Mouse (Mus musculus) kidney, postnatal 4 days (tissue): ENCODE results near the gene Sh3pxd2b.

Experiments
- DNase-seq, 2 experiments: peaks; one replicate each; pipeline ENCODE4 v3.0.0; 2021; ENCODE audit warnings: mixed read lengths in 2 of 2

Gene Sh3pxd2b

GRCm38 (mm10) chr11:32374027-32374589 is 26.5 kb downstream of the Sh3pxd2b start:
- DNase-seq, result no peak

DNA sequence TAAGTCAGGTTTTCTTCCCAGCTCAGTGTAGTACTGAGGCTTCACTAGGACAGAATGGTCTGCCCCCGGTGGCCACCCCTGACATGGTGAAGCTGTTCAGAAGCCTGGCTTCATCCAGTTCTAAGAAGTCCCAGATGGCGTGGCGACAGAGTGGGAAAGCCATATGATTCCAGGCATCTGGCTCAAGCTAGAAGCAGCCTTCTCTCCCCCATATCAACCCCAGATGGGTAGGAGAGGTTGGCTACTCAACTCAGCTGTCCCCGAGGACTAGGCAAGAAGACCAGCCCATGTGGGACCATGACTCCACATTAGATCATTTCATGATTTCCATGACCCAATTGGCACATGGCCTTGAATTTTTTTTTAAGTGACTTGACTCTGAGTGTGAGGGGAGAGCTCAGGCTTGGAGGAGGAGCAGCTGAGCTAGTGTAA is 27.5 kb downstream of the Sh3pxd2b start:
- DNase-seq, result peak; percentile 67 to 77

DNA sequence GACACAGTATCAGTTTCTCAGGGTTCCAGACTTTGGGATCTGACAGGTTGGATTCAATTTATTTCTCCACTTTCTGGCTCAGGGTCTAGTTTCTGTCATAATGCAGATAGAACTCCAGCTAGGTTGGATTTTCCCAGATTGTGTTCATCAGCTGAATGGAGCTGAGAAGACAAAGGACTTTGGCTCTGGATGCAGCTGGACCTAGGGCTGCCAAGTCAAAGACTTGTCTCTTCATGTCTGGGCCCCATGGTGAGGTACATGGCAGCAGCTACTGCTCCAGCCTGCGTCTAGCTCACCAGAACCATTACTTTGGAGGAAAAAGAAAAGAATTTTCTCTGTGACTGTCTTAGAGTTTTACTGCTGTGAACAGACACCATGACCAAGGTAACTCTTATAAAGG is 28.5 kb downstream of the Sh3pxd2b start:
- DNase-seq, result no peak

DNA sequence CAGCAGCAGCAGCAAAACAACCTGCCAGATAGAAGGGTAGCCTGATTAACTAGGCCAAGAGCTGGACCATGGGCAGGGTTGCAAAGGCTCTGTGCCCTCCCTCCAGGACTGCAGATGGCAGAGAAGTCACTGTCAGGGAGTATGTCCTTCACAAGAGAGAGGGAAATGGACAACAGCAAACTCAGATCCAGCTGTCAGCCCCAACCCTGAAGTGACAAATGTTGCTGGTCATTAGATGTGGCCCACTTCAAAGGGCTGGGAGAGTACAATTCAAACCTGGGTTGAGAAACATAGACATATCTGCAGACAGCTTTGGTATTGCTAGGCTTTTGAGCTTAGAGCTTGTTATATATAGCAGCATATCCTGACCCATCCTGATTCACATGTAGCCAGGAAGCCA is 32.3 kb downstream of the Sh3pxd2b start:
- no peak for DNase-seq

DNA sequence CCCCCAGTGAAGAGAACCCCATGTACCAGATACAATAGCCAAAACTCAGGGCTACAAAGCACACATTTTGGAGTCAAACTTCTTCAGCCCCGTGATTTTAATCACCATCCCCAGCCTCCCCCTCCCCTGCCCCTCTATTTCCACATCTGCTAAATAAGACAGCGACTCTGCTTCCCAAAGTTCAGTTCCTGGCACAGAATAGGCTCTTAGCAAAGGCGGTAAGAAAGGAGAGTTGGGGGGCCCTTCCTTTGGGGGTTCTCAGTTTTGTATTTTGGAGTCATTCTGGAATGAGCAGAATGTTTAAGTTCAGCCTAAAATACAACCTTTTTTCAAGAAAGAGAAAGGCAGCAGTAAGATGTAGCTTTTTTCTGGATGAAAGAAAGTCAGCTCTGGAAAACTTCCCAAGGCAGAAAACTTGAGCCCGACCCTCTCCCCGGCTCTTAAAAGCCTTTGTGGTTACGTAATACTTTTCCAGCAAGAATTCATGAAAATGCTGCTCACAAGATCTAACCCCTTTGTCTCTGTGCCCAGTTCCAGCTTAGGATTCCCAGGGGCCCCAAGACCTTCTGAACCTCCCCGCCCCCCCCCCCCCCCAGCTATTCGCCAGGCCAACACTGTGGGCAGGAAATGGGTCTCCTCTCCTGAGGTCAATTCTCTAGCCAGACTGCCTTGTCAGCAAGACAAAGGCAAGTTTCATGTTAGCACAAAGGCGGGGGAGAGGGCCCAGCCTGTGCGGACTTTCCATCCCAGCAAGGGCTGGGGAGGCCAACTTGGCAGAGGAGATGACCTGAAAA is 35.9 kb downstream of the Sh3pxd2b start:
- DNase-seq, result peak; percentile 68 to 80

GRCm38 (mm10) chr11:32384135-32384801 is 36.6 kb downstream of the Sh3pxd2b start:
- no peak for DNase-seq

DNA sequence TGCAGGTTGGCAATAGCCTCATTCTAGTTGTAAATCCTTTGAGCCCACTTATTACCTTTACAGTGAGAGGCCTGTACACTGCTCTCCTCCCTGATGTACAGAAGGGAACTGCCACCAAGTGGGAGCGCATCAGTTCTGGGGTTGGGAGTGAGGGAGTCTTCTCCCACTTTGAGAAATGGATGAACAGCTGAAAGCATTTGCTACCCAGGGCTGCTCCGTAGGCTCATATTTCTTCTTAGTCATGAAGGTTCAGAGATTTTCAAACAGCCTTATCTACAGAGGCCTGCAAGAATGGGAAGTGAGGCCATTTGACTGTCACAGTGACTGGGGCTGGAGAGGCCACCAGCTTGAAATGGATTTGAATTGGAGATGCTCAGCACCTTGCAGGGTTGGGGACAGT is 38.4 kb downstream of the Sh3pxd2b start:
- no peak for DNase-seq

GRCm38 (mm10) chr11:32388064-32388463 is 40.4 kb downstream of the Sh3pxd2b start:
- no peak for DNase-seq

DNA sequence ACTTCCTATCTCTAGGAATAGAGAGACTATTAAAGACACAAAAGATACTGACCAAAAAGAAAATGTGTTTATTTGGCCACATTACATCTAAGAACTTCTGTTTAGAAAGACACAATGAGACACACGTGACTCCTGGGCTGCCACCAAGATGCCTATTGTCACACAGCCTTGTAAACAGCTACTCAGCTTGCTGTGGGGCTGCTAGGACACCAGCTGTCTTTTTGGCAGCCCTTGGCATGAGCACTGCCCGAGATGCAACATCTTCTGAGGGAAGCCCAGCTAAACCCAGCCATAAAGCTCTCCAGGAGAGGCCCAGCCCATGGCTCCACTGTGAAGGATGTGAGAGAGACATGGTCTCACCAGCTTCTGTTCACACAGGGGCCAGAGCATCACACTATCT is 45.5 kb downstream of the Sh3pxd2b start:
- DNase-seq, result no peak

GRCm38 (mm10) chr11:32395791-32396190 is 48.2 kb downstream of the Sh3pxd2b start:
- peak in 1 of 2 experiments; percentile 24 for DNase-seq

- DNase-seq, result no peak
These were observed 50.8 kb downstream of the Sh3pxd2b start for GRCm38 (mm10) chr11:32398446-32398845.

GRCm38 (mm10) chr11:32399261-32399660 is 51.6 kb downstream of the Sh3pxd2b start:
- DNase-seq, result no peak

DNA sequence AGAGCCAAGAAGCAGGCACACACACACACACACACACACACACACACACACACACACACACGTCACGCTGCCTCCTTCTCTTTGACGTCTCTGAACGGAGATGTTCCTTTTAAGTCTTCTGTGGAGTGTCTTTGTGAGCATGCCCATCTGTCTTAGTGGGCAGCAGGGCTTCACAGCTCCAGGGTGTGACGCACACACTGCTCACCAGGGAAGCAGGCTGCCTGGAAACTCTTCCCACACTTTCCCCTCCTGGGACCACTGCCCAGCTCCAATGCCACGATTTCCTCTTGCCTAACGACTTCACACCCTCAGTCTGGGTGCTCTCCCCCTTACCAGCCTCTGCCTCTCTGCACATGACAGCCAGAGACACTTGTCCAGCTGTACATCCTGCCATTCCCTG is 55.1 kb downstream of the Sh3pxd2b start:
- DNase-seq, result no peak

- DNase-seq, result no peak
These were observed 57.1 kb downstream of the Sh3pxd2b start for GRCm38 (mm10) chr11:32404708-32405107.

DNA sequence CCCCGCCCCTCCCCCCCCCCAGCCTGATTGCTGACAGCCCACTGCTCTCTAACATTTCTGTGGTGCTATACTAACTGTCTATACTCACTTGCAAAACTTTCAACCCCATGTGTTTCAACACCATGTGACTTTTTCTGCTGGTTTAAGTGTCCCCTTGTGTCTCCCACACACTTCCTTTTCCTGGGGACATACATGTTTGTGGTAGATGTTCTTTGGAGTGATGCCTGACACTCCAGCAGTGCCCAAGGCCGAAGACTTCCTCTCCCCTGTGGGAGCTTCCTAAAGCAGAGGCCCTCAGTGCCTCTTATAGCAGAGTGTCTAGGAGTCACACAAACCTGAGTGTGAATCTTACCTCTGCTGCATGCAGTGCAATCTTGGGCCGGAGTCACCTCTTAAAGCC is 60.2 kb downstream of the Sh3pxd2b start:
- no peak for DNase-seq

- DNase-seq, result no peak
These were observed 61.4 kb downstream of the Sh3pxd2b start for GRCm38 (mm10) chr11:32409052-32409451.

DNA sequence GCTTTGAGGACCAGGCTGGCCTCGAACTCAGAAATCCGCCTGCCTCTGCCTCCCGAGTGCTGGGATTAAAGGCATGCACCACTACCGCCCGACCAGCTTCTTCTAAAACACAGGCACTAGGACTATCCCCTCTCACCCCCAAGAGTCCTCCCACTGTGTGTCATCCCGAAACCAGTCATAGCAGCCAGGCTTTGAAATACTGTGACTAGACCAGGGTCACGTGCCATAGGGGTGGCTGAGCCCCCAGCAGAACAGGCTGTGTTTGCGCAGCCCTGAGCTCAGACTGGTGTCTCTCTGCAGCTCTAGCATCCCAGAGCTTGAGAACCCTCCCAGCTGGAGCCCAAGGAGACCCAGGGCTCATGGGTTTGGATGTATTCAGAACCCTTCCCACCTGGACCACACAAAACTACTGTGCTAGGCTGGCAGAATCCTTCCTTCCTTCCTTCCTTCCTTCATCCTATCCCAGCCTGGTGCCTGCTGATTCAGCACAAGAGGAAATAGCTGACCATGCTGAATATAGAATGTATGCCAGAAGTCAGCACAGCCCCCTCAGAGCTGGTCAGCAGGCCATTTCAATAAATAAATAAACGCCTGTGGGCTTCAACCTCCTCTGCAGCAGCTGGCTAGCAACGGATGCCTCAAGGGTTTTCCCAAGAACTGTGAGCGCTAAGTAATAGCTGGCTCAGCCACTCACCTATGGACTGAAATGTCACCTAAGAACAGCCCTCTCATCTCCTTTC is 62.4 kb downstream of the Sh3pxd2b start:
- DNase-seq, result peak; percentile 34 to 52

- no peak for DNase-seq
These were observed 72.4 kb downstream of the Sh3pxd2b start for GRCm38 (mm10) chr11:32420001-32420400.

DNA sequence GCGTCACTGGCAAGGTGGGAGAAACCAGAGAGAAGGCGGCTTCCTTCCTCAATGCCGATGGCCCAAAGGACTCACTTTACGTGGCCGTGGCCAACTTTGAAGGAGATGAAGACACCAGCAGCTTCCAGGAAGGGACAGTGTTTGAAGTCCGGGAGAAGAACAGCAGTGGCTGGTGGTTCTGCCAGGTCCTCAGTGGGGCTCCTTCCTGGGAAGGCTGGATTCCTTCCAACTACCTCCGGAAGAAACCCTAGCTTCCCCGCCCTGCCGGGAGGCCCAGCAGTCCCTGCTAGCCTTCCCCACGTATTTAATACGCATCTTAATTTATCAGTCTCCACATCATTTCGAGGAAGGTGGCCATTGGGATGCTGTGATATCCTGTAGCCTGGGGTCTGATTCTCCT is 75.7 kb downstream of the Sh3pxd2b start:
- no peak for DNase-seq

DNA sequence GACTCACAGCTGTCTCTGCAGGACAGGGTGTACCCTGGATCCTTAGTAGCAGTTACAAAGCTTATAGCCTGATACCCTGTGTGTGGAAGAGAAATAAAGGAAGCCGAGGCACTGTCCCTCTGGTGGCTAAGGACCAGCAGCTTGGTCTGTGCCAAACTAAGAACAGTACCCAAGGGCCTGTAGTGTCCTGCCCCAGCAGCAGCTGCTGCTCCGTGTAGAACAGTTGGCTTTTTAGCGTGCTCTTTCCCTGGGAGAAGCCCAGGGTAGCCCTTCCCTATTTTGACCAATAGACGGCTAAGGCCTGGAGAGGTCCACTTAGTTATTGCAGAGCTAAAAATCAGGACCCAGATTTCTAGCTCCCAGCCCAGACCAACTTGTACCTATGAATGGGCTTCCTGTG is 77.0 kb downstream of the Sh3pxd2b start:
- DNase-seq, result no peak

DNA sequence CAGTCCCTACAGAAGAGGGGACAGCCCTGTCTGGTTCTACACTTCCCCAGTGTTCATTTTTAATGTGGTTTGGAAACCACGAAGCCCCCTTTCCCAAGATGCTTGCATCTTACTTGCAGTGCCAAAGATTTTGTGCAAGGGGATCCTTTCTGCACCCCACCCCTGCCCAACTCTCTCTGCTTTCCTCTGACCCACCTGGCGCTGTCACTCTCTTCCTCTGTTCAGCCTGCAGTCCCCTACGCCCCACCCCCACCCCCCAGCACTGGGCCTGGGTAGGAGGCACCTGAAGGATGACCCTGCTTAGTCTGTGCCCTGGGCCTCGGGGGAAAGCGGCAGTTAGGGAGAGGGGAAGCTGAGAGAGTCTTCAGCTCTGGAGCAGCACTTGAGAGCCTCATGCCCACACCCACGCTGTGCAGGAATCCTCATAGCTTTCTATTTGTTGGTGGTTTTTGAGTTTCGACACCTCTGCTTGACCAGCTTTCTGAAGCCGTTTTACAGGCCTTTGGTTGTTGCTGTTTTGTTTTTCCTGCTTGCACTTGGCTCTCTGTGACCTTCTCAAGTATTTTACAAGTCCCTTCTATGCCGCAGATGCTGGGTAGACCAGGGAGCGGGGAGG is 77.5 kb downstream of the Sh3pxd2b start:
- DNase-seq, result no peak

GRCm38 (mm10) chr11:32427537-32427936 is 79.9 kb downstream of the Sh3pxd2b start:
- no peak for DNase-seq
